Mouse (Mus musculus) kidney, postnatal 10 days (tissue): ENCODE data around the gene Il23r.
"Not testable (repeated sequence)": the region's sequence is repeated elsewhere in the genome, so short reads cannot be mapped to it uniquely, and the experiment has no call there.

ENCODE experiments used
- DNase-seq: peaks from one replicate; pipeline ENCODE4 v3.0.0; 2021; ENCODE audit warnings: mixed read lengths

Il23r gene

GRCm38 (mm10) chr6:67491755-67492154 lies at the start of gene Il23r:
Il23r (minus strand) TSS chr6:67491855.
- DNase-seq, result no peak

GRCm38 (mm10) chr6:67535777-67536054 lies 44.1 kb upstream of the Il23r start, which contains the start of gene Tacstd2:
Tacstd2 (minus strand) TSS chr6:67535796.
- DNase-seq, result peak; percentile 49

- DNase-seq, result peak; percentile 53
Measured at GRCm38 (mm10) chr6:67535005-67535776, 43.5 kb upstream of the Il23r start.

- no peak for DNase-seq
Measured at GRCm38 (mm10) chr6:67534191-67535004, 42.7 kb upstream of the Il23r start.

- DNase-seq, result peak; percentile 74
Measured at GRCm38 (mm10) chr6:67532665-67533440, 41.2 kb upstream of the Il23r start.

- DNase-seq, result no peak
Measured at GRCm38 (mm10) chr6:67531822-67532162, 40.1 kb upstream of the Il23r start.

- peak; percentile 53 for DNase-seq
Measured at GRCm38 (mm10) chr6:67530992-67531821, 39.6 kb upstream of the Il23r start.

GRCm38 (mm10) chr6:67526356-67526755 lies 34.7 kb upstream of the Il23r start:
- DNase-seq, result no peak

- DNase-seq, result peak; percentile 71
Measured at GRCm38 (mm10) chr6:67510752-67511151, 19.1 kb upstream of the Il23r start.

GRCm38 (mm10) chr6:67501938-67502337 lies 10.3 kb upstream of the Il23r start:
- DNase-seq, result not testable (repeated sequence)

GRCm38 (mm10) chr6:67481012-67481411 lies 10.6 kb downstream of the Il23r start:
- DNase-seq, result peak; percentile 16

GRCm38 (mm10) chr6:67471242-67471641 lies 20.4 kb downstream of the Il23r start:
- no peak for DNase-seq

GRCm38 (mm10) chr6:67459424-67459823 lies 32.2 kb downstream of the Il23r start:
- DNase-seq, result no peak

- peak; percentile 58 for DNase-seq
Measured at GRCm38 (mm10) chr6:67451330-67451729, 40.3 kb downstream of the Il23r start.

GRCm38 (mm10) chr6:67445866-67446265 lies 45.8 kb downstream of the Il23r start:
- DNase-seq, result no peak

GRCm38 (mm10) chr6:67443124-67443523 lies 48.5 kb downstream of the Il23r start:
- DNase-seq, result no peak

- no peak for DNase-seq
Measured at GRCm38 (mm10) chr6:67437814-67438385, 53.8 kb downstream of the Il23r start.

GRCm38 (mm10) chr6:67437028-67437427 lies 54.6 kb downstream of the Il23r start:
- no peak for DNase-seq

- peak; percentile 6 for DNase-seq
Measured at GRCm38 (mm10) chr6:67436295-67436694, 55.4 kb downstream of the Il23r start.

GRCm38 (mm10) chr6:67435711-67436110 lies 55.9 kb downstream of the Il23r start:
- no peak for DNase-seq

GRCm38 (mm10) chr6:67434755-67435452 lies 56.8 kb downstream of the Il23r start:
- DNase-seq, result no peak
